Mouse (Mus musculus): ENCODE data around the gene Fnbp1.

Fnbp1 gene

GRCm38 (mm10) chr2:31127219-31127618 lies 14.6 kb downstream of the Fnbp1 start:
- no peak for DNase-seq (ENCODE audit: low spot score in 2 of 2)

- no peak for DNase-seq (ENCODE audit: low spot score in 2 of 2)
These were observed 15.8 kb downstream of the Fnbp1 start for GRCm38 (mm10) chr2:31126048-31126447.

GRCm38 (mm10) chr2:31125156-31125555 lies 16.7 kb downstream of the Fnbp1 start:
- no peak for DNase-seq (ENCODE audit: low spot score in 2 of 2)

- DNase-seq (ENCODE audit: low spot score in 2 of 2): no peak
These were observed 17.1 kb downstream of the Fnbp1 start for GRCm38 (mm10) chr2:31124694-31125093.

DNA sequence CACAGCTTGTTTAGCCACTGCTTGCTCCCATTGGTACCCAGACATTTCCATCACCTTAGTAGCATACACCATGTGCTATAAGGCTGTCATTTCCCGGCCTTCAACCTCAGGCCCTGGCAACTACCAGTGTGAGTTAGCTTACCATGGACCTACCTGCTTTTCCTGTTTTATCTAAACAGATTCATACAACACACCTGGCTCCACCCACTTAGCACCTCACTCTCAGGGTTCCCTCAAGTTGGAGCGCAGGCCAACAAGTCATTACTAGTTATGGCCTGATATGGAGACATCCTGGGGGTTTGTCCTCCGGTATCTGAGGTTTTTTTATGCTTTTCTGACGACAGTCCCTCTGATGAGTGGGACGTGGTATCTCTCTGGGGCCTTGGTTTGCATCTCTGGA lies 18.3 kb downstream of the Fnbp1 start:
- no peak for DNase-seq (ENCODE audit: low spot score in 2 of 2)

GRCm38 (mm10) chr2:31122806-31123205 lies 19.0 kb downstream of the Fnbp1 start:
- no peak for DNase-seq (ENCODE audit: low spot score in 2 of 2)

DNA sequence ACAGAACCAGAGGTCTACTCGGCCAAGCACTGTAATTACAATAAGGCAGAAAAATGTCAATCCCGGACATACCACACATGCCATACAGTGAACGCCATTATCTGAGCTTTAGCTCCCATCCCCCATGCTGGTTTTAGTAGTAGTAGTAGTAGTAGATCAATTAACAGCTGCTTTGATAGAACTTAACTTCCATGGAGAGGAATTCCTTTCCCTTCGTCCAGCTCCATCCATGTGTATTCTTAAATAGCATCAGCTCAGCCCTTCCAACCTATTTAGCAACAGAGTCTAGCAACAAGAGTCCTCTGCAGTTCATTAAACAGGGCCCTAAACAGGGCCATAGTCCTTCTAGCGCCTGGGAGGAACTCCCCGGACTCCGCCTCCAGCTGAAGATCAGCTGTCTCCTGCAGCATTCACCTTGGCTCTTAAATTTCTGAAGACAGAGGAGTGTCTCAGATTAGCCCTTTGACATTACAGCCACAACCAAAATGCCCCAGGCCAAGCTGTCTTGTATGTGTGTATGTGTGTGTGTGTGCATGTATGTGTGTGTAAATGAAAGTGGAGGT lies 20.6 kb downstream of the Fnbp1 start:
- DNase-seq (ENCODE audit: low spot score in 2 of 2): no peak

DNA sequence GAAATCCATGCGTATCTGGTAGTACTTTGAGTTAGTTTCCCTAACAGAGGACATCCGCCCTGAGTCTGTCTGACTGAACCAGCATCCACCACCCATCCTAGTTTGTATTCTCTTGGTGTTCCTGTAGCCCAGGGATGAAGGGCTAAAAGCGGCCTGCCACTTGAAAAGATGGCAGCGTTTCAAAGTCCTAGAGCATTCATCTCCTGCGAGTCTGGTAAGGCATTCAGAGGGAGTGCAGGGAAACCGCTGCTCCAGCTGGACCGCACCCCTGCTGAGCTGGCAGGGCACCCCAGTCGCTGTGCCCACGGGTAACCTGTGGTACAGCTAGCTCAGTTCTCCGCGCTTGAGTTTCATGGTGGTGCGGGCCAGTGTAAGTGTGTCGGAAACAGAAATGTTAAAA lies 22.0 kb downstream of the Fnbp1 start:
- no peak for DNase-seq (ENCODE audit: low spot score in 2 of 2)

DNA sequence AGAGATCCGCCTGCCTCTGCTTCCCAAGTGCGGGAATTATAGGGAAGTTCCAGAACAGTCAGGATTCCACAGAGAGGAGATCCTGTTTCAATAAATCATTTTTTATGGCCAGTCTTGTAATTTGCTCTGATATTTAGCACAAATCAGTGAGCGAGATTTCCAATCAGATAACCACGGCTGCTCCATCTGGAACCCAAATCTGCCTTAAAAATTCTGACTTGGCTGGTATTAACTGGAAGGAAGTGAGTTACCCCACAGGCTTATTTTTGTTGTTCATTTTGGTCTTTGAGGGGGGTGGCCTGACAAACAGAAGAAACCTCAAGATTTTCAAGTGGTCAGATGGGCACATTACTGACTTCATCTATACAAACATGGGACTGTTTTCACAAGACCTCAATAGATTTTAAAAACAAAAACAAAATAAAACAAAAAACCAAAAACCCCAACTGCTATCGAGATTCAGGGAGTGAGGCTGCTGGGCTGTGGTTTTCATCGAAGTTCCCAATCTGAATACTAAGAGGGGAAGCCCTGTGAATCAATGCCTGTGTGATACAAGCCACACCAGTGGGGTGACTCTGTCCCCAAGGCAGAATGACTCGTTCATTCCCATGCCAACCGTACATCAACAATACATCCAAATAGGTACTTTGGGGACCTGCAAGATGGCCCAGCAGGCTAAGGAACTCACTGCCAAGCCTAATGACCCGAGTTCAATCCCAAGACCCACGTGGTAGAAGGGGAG lies 23.0 kb downstream of the Fnbp1 start:
- DNase-seq (ENCODE audit: low spot score in 2 of 2): no peak

- DNase-seq (ENCODE audit: low spot score in 2 of 2): no peak
These were observed 23.6 kb downstream of the Fnbp1 start for GRCm38 (mm10) chr2:31118211-31118610.

GRCm38 (mm10) chr2:31115943-31116731 lies 25.7 kb downstream of the Fnbp1 start:
- no peak for DNase-seq (ENCODE audit: low spot score in 2 of 2)

DNA sequence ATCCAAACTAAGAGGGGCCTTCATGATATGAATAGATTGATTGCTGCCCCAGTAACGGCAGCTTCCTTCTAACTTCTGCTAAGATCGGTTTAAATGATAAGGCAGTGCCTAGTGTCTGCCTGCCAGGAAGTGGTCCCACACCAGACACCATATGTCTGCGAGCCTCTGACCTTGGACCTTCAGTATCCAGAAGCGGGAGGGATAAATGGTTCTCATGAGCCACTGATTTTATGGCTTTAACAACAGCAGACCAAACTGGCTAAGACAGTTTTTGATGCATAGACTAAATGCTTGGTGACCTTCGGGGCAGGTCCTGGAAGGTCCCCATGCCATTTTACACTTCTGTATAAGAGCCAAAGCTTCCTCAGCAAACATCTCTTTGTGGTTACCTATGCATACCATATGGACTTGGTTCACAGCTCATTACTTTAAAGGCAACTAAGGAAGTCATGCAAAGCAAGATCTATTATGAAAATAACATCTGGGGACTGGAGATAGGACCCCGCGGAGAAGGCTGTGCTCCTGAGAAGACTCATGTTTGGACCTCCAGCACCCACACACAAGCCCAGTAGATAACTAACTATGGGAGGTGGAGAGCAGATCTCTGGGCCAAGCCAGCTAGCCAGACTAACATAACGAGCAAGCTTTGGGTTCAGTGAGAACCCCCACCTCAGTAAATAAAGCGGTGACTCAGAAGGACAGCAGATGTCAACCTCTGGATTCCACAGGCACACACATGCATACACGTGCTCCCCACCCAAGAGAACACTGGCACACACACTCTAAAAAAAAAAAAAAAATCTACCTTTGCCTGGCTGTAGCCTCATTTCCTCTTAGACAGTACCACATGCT lies 26.5 kb downstream of the Fnbp1 start:
- DNase-seq (ENCODE audit: low spot score in 2 of 2): no peak

GRCm38 (mm10) chr2:31114205-31114604 lies 27.6 kb downstream of the Fnbp1 start:
- no peak for DNase-seq (ENCODE audit: low spot score in 2 of 2)

DNA sequence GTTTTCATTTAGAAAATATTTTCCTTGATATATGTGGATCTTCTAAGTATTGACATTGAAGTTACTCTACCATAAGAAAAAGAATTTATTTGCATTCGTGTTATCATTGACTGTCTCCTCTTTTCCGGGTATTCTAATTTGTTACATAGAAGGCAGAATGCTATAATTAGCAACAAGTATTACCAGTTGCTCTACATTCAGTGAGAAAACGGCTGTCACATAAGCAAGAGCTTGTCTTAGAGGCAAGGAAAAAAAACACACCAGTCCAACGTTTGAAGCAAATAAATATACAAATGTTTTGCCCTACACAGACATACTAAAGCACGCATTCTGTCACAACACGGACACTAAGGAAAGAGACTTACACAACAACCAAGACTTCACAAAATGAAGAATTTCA lies 30.1 kb downstream of the Fnbp1 start:
- DNase-seq (ENCODE audit: low spot score in 2 of 2): no peak

DNA sequence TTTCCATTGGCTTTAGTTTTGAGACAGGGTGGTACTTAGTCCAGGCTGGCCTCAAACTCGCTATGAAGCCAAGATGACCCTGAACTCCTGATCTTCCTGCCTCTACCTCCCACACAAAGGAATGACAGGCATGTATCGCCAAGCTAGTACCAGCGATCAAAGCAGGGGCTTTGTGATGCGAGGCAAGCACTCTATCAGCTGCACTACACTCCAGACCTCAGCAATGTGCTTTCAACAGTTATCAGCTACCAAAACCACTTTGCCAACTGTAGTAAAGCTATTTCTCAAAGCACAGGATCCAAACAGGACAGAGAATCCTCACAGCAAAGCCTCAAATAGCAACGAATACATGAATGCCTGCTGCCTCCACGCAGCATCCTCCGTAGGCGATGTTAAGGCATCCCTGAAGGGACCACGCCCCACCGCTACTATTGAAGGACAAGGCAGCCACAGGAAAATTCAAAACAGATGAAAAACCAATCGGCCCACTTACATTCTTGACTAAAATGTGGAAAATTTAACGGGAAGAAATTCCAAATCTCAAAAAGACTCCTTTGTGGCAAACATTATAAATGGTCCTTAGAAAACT lies 31.8 kb downstream of the Fnbp1 start:
- no peak for DNase-seq (ENCODE audit: low spot score in 2 of 2)

DNA sequence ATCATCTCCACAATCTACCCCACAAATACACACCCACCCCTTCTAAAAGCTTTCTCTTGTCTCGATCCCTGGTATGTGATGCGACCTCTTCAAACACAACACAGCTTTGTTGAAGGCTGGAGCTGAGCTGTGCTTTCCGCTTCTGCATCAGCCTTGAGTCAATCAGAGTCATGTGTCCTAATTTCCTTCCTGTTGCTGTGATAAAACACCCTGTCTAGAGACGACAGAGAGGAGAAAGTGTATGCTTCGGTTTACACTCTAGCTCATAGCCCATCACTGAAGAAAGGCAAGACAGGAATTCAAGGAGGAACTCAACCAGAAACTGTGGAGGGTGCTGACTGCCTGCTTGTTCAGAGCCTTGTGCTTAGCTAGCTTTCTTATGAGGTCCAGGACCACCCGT lies 33.6 kb downstream of the Fnbp1 start:
- DNase-seq (ENCODE audit: low spot score in 2 of 2): no peak

DNA sequence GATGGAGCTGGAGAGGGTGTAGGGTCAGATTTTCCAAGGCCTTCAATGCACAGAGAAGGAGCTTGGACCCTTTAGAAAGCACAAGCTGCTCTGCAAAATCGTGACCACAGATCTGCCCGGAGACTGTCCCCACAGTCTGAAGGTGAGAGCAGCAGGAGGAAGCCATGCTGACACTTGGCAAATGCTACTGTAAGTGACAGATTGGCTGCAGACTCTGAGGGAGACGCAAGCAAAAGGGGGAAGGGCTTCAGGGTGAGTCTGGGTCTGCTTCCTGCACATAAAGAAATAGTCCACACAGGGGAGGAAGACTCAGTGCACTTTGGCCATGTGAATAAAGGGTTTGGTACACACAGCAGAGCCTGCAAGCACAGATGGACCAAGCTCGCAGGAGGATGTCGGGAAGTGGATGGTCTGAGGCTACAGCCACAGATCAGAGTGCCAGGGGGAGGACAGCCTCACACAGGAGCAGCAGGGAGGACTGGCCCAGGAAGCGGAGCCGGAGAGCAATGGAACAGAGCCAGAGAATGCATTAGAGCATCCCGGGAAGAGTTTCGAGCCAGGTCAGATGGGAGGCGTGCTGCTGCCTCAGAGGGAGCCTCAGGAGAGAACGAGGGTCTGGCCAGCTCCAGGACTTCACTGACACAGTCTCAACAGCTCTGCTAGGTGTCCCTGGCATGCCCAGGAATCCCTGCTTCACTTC lies 35.0 kb downstream of the Fnbp1 start:
- no peak for DNase-seq (ENCODE audit: low spot score in 2 of 2)

- DNase-seq (ENCODE audit: low spot score in 2 of 2): no peak
These were observed 35.8 kb downstream of the Fnbp1 start for GRCm38 (mm10) chr2:31106004-31106403.

GRCm38 (mm10) chr2:31105279-31105678 lies 36.5 kb downstream of the Fnbp1 start:
- DNase-seq (ENCODE audit: low spot score in 2 of 2): no peak

GRCm38 (mm10) chr2:31103321-31103720 lies 38.5 kb downstream of the Fnbp1 start:
- DNase-seq (ENCODE audit: low spot score in 2 of 2): no peak

GRCm38 (mm10) chr2:31101285-31101684 lies 40.5 kb downstream of the Fnbp1 start:
- no peak for DNase-seq (ENCODE audit: low spot score in 2 of 2)
